Mouse (Mus musculus) olfactory bulb, adult 2 months (tissue): ENCODE results near the gene Grik3.

Source experiments
- CTCF ChIP-seq: fragments of 200-500 bp; IDR thresholded peaks from 2 replicates; pipeline ENCODE4 v1.5.1; 2012; ENCODE audit warnings: low read depth, mild to moderate bottlenecking, low read length, moderate library complexity; ENCODE audit not compliant: insufficient read depth
- POLR2A ChIP-seq: fragments of 200-500 bp; IDR thresholded peaks from 2 replicates; pipeline ENCODE4 v1.6.1; 2012; ENCODE audit warnings: mild to moderate bottlenecking, low read depth, low read length, moderate library complexity; ENCODE audit not compliant: insufficient read depth

DNA sequence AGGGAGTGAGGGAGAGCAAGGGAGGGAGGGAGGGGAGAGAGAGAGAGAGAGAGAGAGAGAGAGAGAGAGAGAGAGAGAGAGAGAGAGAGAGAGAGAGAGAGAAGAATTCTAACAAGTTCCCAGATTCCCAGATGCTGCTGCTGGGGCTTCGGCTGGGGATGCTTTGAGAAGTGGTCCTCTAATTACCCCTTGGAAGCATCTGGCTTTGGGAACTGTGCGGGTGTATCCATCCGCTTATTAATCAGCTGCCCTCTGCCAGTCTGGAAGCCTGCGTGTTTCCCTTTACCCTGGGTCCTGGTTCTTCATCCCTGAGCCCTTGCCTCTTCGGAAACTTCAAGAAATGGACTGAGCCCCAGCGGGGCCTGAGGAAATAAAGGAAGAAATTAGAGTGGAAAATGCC, 204.9 kb downstream of the Grik3 start:
- TF ChIP-seq CTCF (no peak), POLR2A (no peak)
